Mouse (Mus musculus) cerebellum, adult 2 months (tissue): ENCODE measurements around the gene Mipep.

Experiments used
- CTCF ChIP-seq: fragments of 200-500 bp; IDR thresholded peaks from 2 replicates; pipeline ENCODE4 v1.5.1; 2011; ENCODE audit warnings: low read depth, mild to moderate bottlenecking, control low read depth, low read length, moderate library complexity, borderline replicate concordance; ENCODE audit not compliant: insufficient read depth
- POLR2A ChIP-seq: fragments of 200-500 bp; IDR thresholded peaks from 2 replicates; pipeline ENCODE4 v1.6.1; 2011; ENCODE audit warnings: low read length, control low read depth, borderline replicate concordance; ENCODE audit not compliant: insufficient read depth

GRCm38 (mm10) chr14:60752892-60753800 lies 31.2 kb upstream of the Mipep start:
- TF ChIP-seq CTCF (no peak), POLR2A (no peak)
